Mouse (Mus musculus) cerebellum, adult 2 months (tissue): ENCODE measurements around the gene Setdb1.

Source experiments
- CTCF ChIP-seq: fragments of 200-500 bp; IDR thresholded peaks from 2 replicates; pipeline ENCODE4 v1.5.1; 2011; ENCODE audit warnings: low read depth, mild to moderate bottlenecking, control low read depth, low read length, moderate library complexity, borderline replicate concordance; ENCODE audit not compliant: insufficient read depth
- POLR2A ChIP-seq: fragments of 200-500 bp; IDR thresholded peaks from 2 replicates; pipeline ENCODE4 v1.6.1; 2011; ENCODE audit warnings: low read length, control low read depth, borderline replicate concordance; ENCODE audit not compliant: insufficient read depth

DNA sequence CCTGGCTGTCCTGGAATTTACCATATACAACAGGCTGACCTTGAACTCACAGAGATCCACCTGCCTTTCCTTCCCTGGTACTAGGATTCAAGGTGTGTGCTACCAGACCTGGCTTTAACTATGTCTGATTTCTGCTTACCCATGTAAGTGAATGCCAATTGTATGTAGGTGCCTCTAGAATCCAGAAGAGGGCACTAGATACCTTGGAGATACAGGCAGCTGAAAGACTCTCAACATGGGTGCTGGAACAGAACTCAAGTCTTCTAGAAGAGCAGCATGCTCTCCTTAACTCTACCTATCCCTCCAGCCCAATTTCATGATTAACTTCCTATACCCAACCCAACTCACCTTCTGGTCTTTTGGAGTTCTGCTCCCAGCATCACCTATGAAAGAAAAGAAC lies 7.5 kb downstream of the Setdb1 start:
- no peak for TF ChIP-seq POLR2A
- peak; percentile 49; the same call in 1 of the 2 replicates for TF ChIP-seq CTCF
